Mouse (Mus musculus) midbrain, embryonic 11.5 days (tissue): ENCODE measurements around the gene Agpat2. TPM values are rescaled to one million over a fixed set of nuclear protein-coding genes. Genes with fewer than 3 reads are reported as not detected.

Experiments used
- ATAC-seq: fragments of 200-750 bp; cut with Nextera tagmentation; 2 replicates; pipeline ENCODE4 v1.8.0; 2017; ENCODE audit warnings: moderate TSS enrichment, moderate library complexity; ENCODE audit not compliant: low FRiP score
- DNase-seq: peaks from one replicate; pipeline ENCODE4 v3.0.0; 2015; ENCODE audit warnings: low spot score; ENCODE audit errors: missing footprints
- H3K27ac ChIP-seq: fragments of 300-500 bp; sonication (generic); 2 replicates; pipeline ENCODE4 v1.5.1; 2014; ENCODE audit warnings: low read depth, low read length
- H3K27me3 ChIP-seq: fragments of 300-500 bp; sonication (generic); 2 replicates; pipeline ENCODE4 v1.6.1; 2014; ENCODE audit warnings: mild to moderate bottlenecking, low read length, moderate library complexity, mixed read lengths; ENCODE audit not compliant: control insufficient read depth, insufficient read depth
- H3K36me3 ChIP-seq: fragments of 300-500 bp; sonication (generic); 2 replicates; pipeline ENCODE4 v1.6.1; 2014; ENCODE audit warnings: mild to moderate bottlenecking, low read length, moderate library complexity, mixed read lengths; ENCODE audit not compliant: control insufficient read depth, insufficient read depth
- H3K4me1 ChIP-seq: fragments of 300-500 bp; sonication (generic); 2 replicates; pipeline ENCODE4 v1.6.1; 2014; ENCODE audit warnings: low read length; ENCODE audit not compliant: control insufficient read depth, insufficient read depth
- H3K4me2 ChIP-seq: fragments of 300-500 bp; sonication (generic); 2 replicates; pipeline ENCODE4 v1.6.1; 2014; ENCODE audit warnings: mild to moderate bottlenecking, moderate library complexity
- H3K4me3 ChIP-seq: fragments of 300-500 bp; sonication (generic); 2 replicates; pipeline ENCODE4 v1.5.1; 2014; ENCODE audit warnings: low read depth, low read length
- H3K9ac ChIP-seq: fragments of 300-500 bp; sonication (generic); 2 replicates; pipeline ENCODE4 v1.6.1; 2014; ENCODE audit warnings: low read length
- H3K9me3 ChIP-seq: fragments of 300-500 bp; sonication (generic); 2 replicates; pipeline ENCODE4 v1.6.1; 2016; ENCODE audit warnings: low read length; ENCODE audit not compliant: control insufficient read depth
- WGBS: fragments of 180-500 bp; shearing (Covaris S2); extraction: QIAGEN DNeasy Blood & Tissue Kit; methylation state at CpG from one replicate; pipeline ENCODE4 v1.1.7; 2014; 5-methylcytosine and 5-hydroxymethylcytosine counted together
- polyA plus RNA-seq: library from polyadenylated mRNA; unstranded; fragments of >200 nt; fragmentation: Nextera tagmentation; extraction: Ambion mirVana; gene quantifications from 2 replicates; pipeline ENCODE4 v1.2.1, GENCODE M21; 2014

The Agpat2 gene
- polyA plus RNA-seq, 1 experiment from 2014 or later = 8.2 TPM

DNA sequence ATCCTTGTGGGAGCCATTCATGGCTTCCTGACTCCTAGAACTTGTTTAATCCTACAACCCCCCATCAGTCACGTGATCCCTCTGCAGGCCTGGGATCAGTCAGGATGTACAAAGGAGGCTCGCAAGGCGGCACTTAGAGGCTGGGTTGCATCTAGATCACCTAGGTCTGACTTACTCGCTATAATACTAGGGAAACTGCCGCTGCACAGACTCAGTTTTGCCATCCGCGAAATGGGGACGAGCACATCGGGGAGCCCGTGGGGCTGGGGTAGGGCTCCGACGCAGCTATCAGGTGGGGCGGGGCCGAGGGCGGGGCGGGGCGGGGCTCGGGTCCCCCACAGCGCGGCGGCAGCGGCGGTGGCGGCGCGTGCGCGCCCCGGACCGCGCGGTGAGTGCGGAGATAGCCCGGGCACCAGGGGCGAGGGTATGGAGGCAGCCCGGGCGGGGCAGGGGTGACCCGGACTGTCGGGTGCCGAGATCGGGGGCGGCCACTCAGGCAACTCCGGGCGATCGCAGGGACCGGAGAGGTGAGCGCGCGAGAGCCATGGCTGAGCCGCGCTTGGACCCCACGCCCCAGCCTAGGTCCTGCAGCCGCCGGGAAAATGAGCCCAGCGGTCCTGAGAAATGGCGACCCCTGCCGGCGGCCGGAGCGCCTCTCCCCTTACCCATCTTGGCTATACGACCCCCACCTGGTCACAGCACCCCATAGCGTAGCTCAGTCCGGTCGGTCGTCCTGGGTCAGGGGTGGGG, 17.7 kb downstream of the Agpat2 start, which contains the start of gene Gm20532:
Gene Gm20532, plus strand, starts transcription at position 346 of the 750 bp plus-strand sequence.
- DNase-seq (peak; percentile 98), ATAC-seq (peak; percentile 91)
- under 1% methylated on average over 52 of the region's 65 CpGs for WGBS
- no peaks in the 10 kb centered on the region for H3K36me3 ChIP-seq
- H3K9me3 ChIP-seq = no peaks in the 10 kb centered on the region
- peak within 1 kb of the TSS; percentile 58 for H3K4me3 ChIP-seq
- no peaks in the 10 kb centered on the region for H3K27me3 ChIP-seq
- peak within 1 kb of the TSS; percentile 69 for H3K4me2 ChIP-seq
- H3K9ac ChIP-seq = peak within 1 kb of the TSS; percentile 70
- peaks cover 4% of the 10 kb centered on the region; the same call in 1 of the 2 replicates for H3K4me1 ChIP-seq
- peak within 1 kb of the TSS; percentile 8; the same call in 1 of the 2 replicates for H3K27ac ChIP-seq

DNA sequence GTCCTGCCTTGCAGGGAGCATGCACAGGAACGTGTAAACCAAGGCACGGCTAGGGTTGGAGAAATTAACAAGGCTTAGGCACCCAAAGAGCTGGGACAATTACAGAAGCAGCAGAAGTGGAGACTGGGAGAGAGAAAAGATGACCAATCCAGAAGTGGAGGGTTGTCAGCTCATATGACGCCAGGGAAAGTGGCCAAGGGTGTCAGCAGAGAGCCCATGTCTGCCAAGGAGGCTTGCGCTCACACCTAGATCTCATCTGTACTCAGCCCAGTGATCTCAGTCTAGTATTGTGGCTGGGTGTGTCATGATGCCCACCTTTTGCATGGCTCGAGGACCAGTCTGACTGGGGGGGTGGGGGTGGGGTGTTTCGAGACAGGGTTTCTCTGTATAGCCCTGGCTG, 18.5 kb downstream of the Agpat2 start:
- no peak for ATAC-seq
- H3K9me3 ChIP-seq = no peaks in the 10 kb centered on the region
- no peak overlapping the region for H3K4me3 ChIP-seq
- no peak overlapping the region for H3K4me2 ChIP-seq
- no peaks in the 10 kb centered on the region for H3K27me3 ChIP-seq
- H3K27ac ChIP-seq = no peak overlapping the region
- H3K4me1 ChIP-seq = peaks cover 4% of the 10 kb centered on the region; the same call in 1 of the 2 replicates
- DNase-seq = no peak
- no peaks in the 10 kb centered on the region for H3K36me3 ChIP-seq
- no peak overlapping the region for H3K9ac ChIP-seq
- 61% methylated on average over 6 of the region's 6 CpGs for WGBS

DNA sequence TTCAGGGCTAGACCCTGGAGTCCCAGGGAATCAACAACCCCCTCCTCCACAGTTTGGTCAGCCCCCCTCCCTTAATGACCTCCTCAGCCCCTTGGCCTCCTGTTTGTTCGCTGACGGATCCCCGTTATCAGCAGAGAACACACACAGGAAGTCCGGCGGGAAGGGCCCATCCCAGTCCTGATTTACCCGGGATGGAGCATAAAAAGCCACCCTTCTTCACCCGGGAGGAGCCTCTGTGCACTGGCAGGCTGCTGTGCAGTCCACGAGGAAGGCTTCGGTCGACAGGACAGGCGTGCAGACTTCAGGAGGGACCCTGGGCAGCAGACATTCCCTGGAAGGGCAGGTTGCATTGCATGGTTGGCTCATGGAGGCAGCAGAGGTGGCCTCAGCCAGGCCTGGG, 20.6 kb downstream of the Agpat2 start:
- ATAC-seq = no peak
- Histone ChIP-seq H3K4me1 (peaks cover 4% of the 10 kb centered on the region; the same call in 1 of the 2 replicates), H3K4me2 (no peak overlapping the region), H3K4me3 (no peak overlapping the region), H3K36me3 (no peaks in the 10 kb centered on the region), H3K27ac (no peak overlapping the region), H3K9me3 (no peaks in the 10 kb centered on the region), H3K9ac (no peak overlapping the region), H3K27me3 (no peaks in the 10 kb centered on the region; the same call in 1 of the 2 replicates)
- 83% methylated on average over 11 of the region's 11 CpGs for WGBS
- DNase-seq = no peak

DNA sequence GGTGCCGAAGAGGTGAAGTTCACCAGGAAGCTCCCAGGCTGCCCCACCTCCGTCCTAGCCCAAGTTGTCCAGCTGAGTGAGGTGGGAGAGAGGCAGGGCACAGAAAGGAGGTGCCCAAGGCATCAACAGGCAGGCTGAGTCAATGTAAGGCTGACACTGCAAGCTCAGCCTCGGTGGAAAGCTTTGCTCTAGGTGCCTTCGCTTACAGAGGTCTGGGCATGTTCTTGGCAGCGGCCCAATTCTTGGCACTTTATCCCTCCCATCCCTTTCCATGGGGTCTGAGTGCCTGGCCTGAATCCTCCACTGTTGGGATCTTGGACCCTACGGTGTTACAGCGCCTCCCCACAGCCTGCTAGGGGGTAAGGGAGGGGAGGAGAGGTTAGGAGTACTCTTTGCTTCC, 21.5 kb downstream of the Agpat2 start:
- ATAC-seq = no peak
- no peaks in the 10 kb centered on the region for H3K36me3 ChIP-seq
- no peak overlapping the region for H3K4me3 ChIP-seq
- H3K9me3 ChIP-seq = no peaks in the 10 kb centered on the region
- H3K4me1 ChIP-seq = peaks cover 4% of the 10 kb centered on the region; the same call in 1 of the 2 replicates
- DNase-seq = no peak
- H3K9ac ChIP-seq = no peak overlapping the region
- WGBS = 72% methylated on average over 7 of the region's 7 CpGs
- H3K4me2 ChIP-seq = no peak overlapping the region
- H3K27me3 ChIP-seq = no peaks in the 10 kb centered on the region; the same call in 1 of the 2 replicates
- H3K27ac ChIP-seq = no peak overlapping the region

DNA sequence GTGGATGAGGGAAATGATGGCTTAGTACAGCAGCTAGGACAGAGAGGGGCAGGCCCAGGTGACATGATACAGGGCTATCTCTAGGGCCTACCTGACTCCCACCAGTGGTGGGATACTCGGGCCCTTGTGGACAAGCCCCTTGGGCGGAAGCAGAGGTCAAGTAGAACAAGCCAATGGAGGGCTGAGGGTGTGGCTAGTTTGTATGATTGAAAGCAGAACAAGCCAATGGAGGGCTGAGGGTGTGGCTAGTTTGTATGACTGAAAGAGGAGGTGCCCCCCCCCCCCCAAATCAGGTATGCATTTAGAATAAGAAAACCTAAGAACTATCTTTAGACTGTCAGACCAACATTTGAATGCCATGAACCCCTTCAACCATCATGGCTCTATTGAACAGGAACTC, 22.0 kb downstream of the Agpat2 start:
- H3K36me3 ChIP-seq = no peaks in the 10 kb centered on the region
- H3K4me1 ChIP-seq = peaks cover 4% of the 10 kb centered on the region; the same call in 1 of the 2 replicates
- H3K9ac ChIP-seq = no peak overlapping the region
- H3K27ac ChIP-seq = no peak overlapping the region
- no peak overlapping the region for H3K4me2 ChIP-seq
- H3K4me3 ChIP-seq = no peak overlapping the region
- DNase-seq (no peak), ATAC-seq (no peak)
- H3K27me3 ChIP-seq = no peaks in the 10 kb centered on the region; the same call in 1 of the 2 replicates
- no peaks in the 10 kb centered on the region for H3K9me3 ChIP-seq
- WGBS = 64% methylated on average over 2 of the region's 2 CpGs

DNA sequence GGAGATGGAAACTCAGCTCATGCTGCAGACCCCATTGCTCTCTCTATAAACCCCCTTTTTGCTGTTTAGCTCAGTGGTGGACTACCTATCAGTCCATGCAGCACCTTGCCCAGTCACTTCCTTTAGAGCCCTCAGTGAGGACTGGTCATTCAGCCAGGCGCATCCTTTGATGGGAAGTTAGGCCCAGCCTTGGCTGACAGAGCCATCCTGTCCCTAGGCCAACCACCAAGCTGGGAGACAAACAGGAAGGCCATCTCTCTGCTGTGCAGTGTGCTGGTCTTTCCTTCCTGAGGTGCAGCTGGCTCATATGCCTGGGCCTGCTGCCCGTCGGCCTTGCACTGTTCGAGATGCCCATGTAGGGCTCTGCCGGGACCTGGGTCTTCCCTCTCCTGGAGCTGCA, 23.5 kb downstream of the Agpat2 start:
- no peak overlapping the region for H3K27ac ChIP-seq
- no peaks in the 10 kb centered on the region; the same call in 1 of the 2 replicates for H3K27me3 ChIP-seq
- no peak overlapping the region for H3K9ac ChIP-seq
- no peak overlapping the region for H3K4me2 ChIP-seq
- H3K9me3 ChIP-seq = no peaks in the 10 kb centered on the region
- WGBS = 88% methylated on average over 5 of the region's 5 CpGs
- ATAC-seq (no peak), DNase-seq (no peak)
- H3K4me3 ChIP-seq = no peak overlapping the region
- no peaks in the 10 kb centered on the region for H3K36me3 ChIP-seq
- no peaks in the 10 kb centered on the region for H3K4me1 ChIP-seq

DNA sequence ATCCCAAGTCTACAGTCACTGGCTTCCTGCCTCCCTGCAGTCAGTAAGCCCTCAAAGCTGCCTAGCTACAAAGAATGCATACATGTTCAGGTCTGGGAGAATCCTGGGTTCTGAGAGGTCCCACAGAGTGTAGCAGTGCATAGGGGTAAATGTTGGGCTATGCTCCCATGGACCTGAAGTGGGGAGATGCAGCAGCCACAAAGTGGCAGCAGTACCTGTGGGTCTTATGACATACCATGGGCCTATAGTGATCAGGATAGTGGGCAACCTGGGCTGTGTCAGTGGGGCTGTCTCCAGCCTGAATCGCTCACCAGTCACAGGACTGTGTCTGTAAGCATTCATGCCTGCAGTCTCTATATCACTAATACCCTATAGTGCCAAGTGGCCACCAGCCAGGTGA, 24.5 kb downstream of the Agpat2 start, which contains the start of gene Egfl7:
Gene Egfl7, plus strand, starts transcription at position 301 of the 400 bp plus-strand sequence.
- Histone ChIP-seq H3K27ac (no peak within 1 kb of the TSS), H3K27me3 (no peaks in the 10 kb centered on the region; the same call in 1 of the 2 replicates), H3K9me3 (no peaks in the 10 kb centered on the region), H3K4me3 (no peak within 1 kb of the TSS), H3K36me3 (no peaks in the 10 kb centered on the region), H3K4me1 (0 out of 2 replicates have a peak, but pooled peaks cover 4% of the 10 kb centered on the region), H3K9ac (no peak within 1 kb of the TSS), H3K4me2 (no peak within 1 kb of the TSS)
- WGBS = 100% methylated on average over 1 of the region's 1 CpGs
- ATAC-seq (no peak), DNase-seq (no peak)

DNA sequence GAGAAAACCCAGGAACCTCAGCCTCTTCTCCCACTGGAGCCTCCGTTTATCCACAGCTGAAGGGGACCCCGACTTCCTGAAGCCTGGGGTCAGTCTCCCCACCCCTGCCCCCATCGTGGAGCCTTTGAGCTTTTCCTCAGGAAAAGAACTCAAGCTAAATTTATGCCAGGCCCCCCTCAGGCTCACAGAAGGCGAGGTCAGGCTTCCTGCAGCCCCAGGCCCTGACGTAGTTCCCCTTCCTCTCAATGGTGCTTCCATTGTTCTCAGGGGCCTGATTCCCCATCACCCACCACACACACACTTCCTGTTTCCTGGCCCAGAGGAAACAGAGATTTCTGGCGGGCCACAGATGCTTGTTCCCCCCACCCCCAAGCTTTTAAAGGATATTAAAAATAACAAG, 25.8 kb downstream of the Agpat2 start:
- Histone ChIP-seq H3K4me3 (no peak overlapping the region), H3K4me2 (no peak overlapping the region), H3K4me1 (0 out of 2 replicates have a peak, but pooled peaks cover 6% of the 10 kb centered on the region), H3K27me3 (no peaks in the 10 kb centered on the region; the same call in 1 of the 2 replicates), H3K9ac (peak overlapping the region; percentile 21; the same call in 1 of the 2 replicates), H3K9me3 (no peaks in the 10 kb centered on the region), H3K27ac (peak overlapping the region; percentile 25; the same call in 1 of the 2 replicates), H3K36me3 (no peaks in the 10 kb centered on the region)
- no peak for ATAC-seq
- WGBS = 50% methylated on average over 6 of the region's 6 CpGs
- no peak for DNase-seq

DNA sequence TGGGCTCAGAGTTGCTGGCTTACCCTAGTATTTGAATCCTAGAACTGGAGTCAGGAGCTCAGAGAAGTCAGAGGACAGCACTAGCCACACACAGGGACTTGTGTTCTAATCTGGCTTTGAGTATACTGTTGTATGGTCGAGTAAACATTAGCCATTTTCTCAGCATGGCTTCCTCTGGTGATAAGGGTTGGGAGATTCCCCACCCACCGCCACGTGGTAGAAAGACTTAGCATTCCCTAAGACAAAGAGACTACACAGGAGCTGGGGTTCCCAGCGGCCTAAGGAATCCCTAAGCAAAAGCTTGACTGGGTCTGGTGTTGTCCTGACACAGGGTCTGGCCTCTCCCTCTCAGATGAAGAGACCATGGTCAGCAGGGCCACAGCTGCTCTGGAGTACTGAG, 27.8 kb downstream of the Agpat2 start:
- H3K27ac ChIP-seq = no peak overlapping the region
- 44% methylated on average over 4 of the region's 4 CpGs for WGBS
- H3K4me1 ChIP-seq = 0 out of 2 replicates have a peak, but pooled peaks cover 6% of the 10 kb centered on the region

More for the DNA sequence above, 27.8 kb downstream of the Agpat2 start:
- no peaks in the 10 kb centered on the region for H3K36me3 ChIP-seq
- no peak overlapping the region for H3K4me3 ChIP-seq
- DNase-seq (no peak), ATAC-seq (no peak)
- H3K9ac ChIP-seq = no peak overlapping the region
- no peaks in the 10 kb centered on the region; the same call in 1 of the 2 replicates for H3K27me3 ChIP-seq
- H3K4me2 ChIP-seq = no peak overlapping the region
- no peaks in the 10 kb centered on the region for H3K9me3 ChIP-seq
